Mouse (Mus musculus) stomach, embryonic 16.5 days (tissue): ENCODE measurements around the gene March6. TPM values are rescaled to one million over a fixed set of nuclear protein-coding genes. Genes with fewer than 3 reads are reported as not detected.

ENCODE experiments used
- ATAC-seq: fragments of 200-750 bp; cut with Nextera tagmentation; 2 replicates; pipeline ENCODE4 v1.8.0; 2017; ENCODE audit warnings: moderate number of reproducible peaks, moderate TSS enrichment; ENCODE audit not compliant: insufficient read depth, low FRiP score
- H3K27ac ChIP-seq: fragments of 300-500 bp; sonication (generic); 2 replicates; pipeline ENCODE4 v1.5.1; 2014; ENCODE audit warnings: low read length
- H3K27me3 ChIP-seq: fragments of 300-500 bp; sonication (generic); 2 replicates; pipeline ENCODE4 v1.6.1; 2014; ENCODE audit warnings: low read length, control low read depth, mixed read lengths; ENCODE audit not compliant: control insufficient read depth, insufficient read depth
- H3K36me3 ChIP-seq: fragments of 300-500 bp; sonication (generic); 2 replicates; pipeline ENCODE4 v1.6.1; 2014; ENCODE audit warnings: low read length; ENCODE audit not compliant: control insufficient read depth, insufficient read depth
- H3K4me1 ChIP-seq: fragments of 300-500 bp; sonication (generic); 2 replicates; pipeline ENCODE4 v1.6.1; 2014; ENCODE audit warnings: low read length, control low read depth, mixed read lengths; ENCODE audit not compliant: control insufficient read depth, insufficient read depth
- H3K4me2 ChIP-seq: fragments of 300-500 bp; sonication (generic); 2 replicates; pipeline ENCODE4 v1.6.1; 2014; ENCODE audit warnings: low read depth, low read length, mixed read lengths
- H3K4me3 ChIP-seq: fragments of 300-500 bp; sonication (generic); replicated peaks from 2 replicates; pipeline ENCODE4 v1.5.1; 2014; ENCODE audit warnings: mild to moderate bottlenecking, low read length
- H3K9ac ChIP-seq: fragments of 300-500 bp; sonication (generic); 2 replicates; pipeline ENCODE4 v1.6.1; 2014; ENCODE audit warnings: low read length
- H3K9me3 ChIP-seq: fragments of 300-500 bp; sonication (generic); replicated peaks from 2 replicates; pipeline ENCODE4 v1.6.1; 2016; ENCODE audit warnings: low read length, control low read depth; ENCODE audit not compliant: control insufficient read depth
- WGBS: fragments of 180-500 bp; shearing (Covaris S2); extraction: QIAGEN DNeasy Blood & Tissue Kit; methylation state at CpG from one replicate; pipeline ENCODE4 v1.1.7; 2014; 5-methylcytosine and 5-hydroxymethylcytosine counted together
- polyA plus RNA-seq: library from polyadenylated mRNA; unstranded; fragments of >200 nt; fragmentation: Nextera tagmentation; extraction: Ambion mirVana; gene quantifications from 2 replicates; pipeline ENCODE4 v1.2.1, GENCODE M21; 2015

March6 gene
- polyA plus RNA-seq, 1 experiment from 2014 or later: 30.2 TPM

DNA sequence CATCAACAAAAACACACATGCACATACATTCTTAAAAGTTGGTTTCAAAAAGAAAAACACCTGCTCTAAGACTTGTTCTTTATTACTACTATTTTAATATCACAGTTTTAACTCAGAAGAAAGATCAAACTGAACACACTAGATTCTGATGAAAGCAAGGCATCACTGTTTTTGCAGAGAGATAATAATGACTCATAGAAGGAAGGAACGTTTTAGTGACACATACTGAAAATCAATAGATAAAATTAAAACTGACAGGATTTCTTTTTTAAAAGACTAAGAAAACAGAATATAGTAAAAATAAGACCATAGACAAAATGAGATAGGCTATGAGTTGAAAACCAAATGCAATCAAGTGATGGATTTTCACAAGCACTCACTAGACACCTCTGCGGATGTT lies 25.8 kb downstream of the March6 start:
- no peak for ATAC-seq
- WGBS: 72% methylated on average over 2 of the region's 2 CpGs
- no peak overlapping the region for H3K4me2 ChIP-seq
- no peak overlapping the region for H3K27ac ChIP-seq
- H3K4me1 ChIP-seq: no peaks in the 10 kb centered on the region
- no peaks in the 10 kb centered on the region for H3K9me3 ChIP-seq
- no peaks in the 10 kb centered on the region for H3K36me3 ChIP-seq
- H3K27me3 ChIP-seq: no peaks in the 10 kb centered on the region
- H3K4me3 ChIP-seq: no peak overlapping the region
- no peak overlapping the region for H3K9ac ChIP-seq

DNA sequence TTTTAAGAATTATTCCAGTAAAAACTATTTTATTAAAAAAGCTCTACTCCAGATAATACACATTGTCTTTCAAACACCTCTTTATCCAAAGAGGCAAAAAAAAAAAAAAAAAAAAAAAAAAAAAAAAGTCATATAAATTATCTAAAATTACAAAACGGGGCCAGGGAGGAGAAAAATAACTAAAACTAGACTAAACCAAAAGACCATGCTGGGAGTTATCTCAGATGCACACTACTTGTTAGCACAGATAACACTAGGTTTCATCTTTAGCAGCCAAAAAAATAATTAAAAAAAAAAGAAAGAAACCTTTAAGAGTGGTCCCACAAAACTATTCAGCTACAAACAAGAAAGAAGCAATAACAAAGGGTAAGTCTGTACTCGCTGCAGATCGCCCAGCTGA lies 27.4 kb downstream of the March6 start:
- no peaks in the 10 kb centered on the region for H3K4me1 ChIP-seq
- H3K27me3 ChIP-seq: no peaks in the 10 kb centered on the region
- H3K9me3 ChIP-seq: no peaks in the 10 kb centered on the region
- no peak overlapping the region for H3K27ac ChIP-seq
- ATAC-seq: no peak
- 84% methylated on average over 3 of the region's 3 CpGs for WGBS
- H3K4me2 ChIP-seq: no peak overlapping the region
- H3K4me3 ChIP-seq: no peak overlapping the region
- H3K9ac ChIP-seq: no peak overlapping the region
- peaks cover 4% of the 10 kb centered on the region; the same call in 1 of the 2 replicates for H3K36me3 ChIP-seq

DNA sequence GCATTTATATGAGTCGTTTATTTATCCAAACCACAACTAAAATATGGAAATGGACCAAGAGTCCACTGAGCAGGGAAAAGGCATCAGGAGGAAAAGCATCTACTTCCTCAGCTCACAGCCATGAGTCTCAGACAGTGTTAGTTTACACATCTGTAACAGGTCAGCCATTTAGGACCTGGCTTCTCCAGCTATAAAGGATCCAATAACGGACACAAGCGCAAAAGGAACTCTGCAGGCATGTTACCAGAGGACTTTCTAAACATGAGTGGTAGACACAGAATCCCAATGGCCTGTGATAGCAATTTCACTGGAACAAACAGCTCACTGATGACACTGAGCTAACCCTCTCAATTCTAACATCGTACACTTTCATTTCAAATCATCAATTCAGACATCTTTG lies 27.9 kb downstream of the March6 start:
- no peaks in the 10 kb centered on the region for H3K27me3 ChIP-seq
- H3K9ac ChIP-seq: no peak overlapping the region
- H3K4me2 ChIP-seq: no peak overlapping the region
- H3K27ac ChIP-seq: no peak overlapping the region
- H3K36me3 ChIP-seq: peaks cover 4% of the 10 kb centered on the region; the same call in 1 of the 2 replicates
- H3K4me3 ChIP-seq: no peak overlapping the region
- no peak for ATAC-seq
- no peaks in the 10 kb centered on the region for H3K4me1 ChIP-seq
- no peaks in the 10 kb centered on the region for H3K9me3 ChIP-seq
- WGBS: 89% methylated on average over 4 of the region's 4 CpGs

DNA sequence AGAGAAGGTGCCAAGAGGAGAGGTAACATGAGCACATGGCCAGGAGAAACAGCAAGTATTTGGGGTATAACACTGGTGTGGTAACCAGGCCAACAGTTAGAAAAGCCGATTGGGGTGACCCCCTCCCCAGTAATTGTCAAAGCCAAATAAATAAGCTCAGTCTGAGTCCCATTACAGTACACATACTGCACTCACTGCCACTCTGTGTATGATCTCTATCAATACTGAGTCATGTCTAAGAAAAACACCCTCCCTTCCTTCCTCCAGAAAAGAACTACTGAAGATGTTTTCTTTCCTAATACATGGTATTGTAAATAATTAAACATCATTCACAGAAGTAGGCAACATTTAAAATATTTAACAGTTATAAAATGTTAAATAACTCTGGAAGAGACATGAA lies 28.5 kb downstream of the March6 start:
- H3K4me3 ChIP-seq: no peak overlapping the region
- H3K27me3 ChIP-seq: no peaks in the 10 kb centered on the region
- no peak overlapping the region for H3K4me2 ChIP-seq
- H3K36me3 ChIP-seq: peaks cover 4% of the 10 kb centered on the region; the same call in 1 of the 2 replicates
- 90% methylated on average over 1 of the region's 1 CpGs for WGBS
- H3K27ac ChIP-seq: no peak overlapping the region
- ATAC-seq: no peak
- no peaks in the 10 kb centered on the region for H3K4me1 ChIP-seq
- H3K9me3 ChIP-seq: no peaks in the 10 kb centered on the region
- H3K9ac ChIP-seq: no peak overlapping the region

DNA sequence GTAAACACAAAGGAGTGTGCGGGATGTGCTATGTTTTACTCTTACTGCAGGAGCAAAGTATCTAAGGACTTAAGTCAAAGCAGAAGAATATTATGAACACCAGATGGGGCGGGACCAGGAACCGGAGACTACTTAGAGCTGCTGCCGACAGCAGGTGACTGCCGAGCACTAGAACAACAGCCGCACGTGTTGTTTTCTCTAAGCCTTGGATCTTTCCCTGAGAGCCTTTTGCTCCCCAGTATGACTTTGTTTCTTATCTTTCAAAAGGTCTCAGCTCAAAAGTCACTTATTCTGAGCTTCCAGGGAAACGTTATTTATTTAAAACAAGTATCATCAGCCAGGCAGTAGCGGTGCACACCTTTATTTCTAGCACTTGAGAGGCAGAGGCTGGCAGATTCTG lies 36.0 kb downstream of the March6 start:
- H3K27me3 ChIP-seq: no peaks in the 10 kb centered on the region
- no peak overlapping the region for H3K4me3 ChIP-seq
- H3K4me2 ChIP-seq: no peak overlapping the region
- H3K27ac ChIP-seq: no peak overlapping the region
- 92% methylated on average over 9 of the region's 9 CpGs for WGBS
- ATAC-seq: no peak
- H3K4me1 ChIP-seq: no peaks in the 10 kb centered on the region
- no peaks in the 10 kb centered on the region for H3K9me3 ChIP-seq
- peaks cover 33% of the 10 kb centered on the region for H3K36me3 ChIP-seq
- no peak overlapping the region for H3K9ac ChIP-seq

DNA sequence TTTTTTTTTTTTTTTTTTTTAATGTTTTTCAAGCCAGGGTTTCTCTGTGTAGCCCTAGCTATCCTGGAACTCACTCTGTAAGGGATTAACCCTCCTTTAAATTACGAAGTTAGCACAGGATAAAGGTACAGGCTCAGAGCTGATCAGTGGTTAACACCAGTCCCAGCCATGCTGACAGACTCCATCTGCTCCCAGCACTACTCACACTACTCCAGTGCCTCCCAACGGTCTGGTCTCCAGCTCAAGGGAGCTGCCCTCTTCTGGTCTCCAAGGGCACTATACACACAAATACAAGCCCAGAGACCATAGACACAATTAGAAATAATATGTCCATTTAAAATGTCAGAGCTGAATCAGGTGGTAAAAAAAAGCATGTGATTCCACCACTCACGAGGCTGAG lies 36.5 kb downstream of the March6 start:
- no peak overlapping the region for H3K4me3 ChIP-seq
- H3K27me3 ChIP-seq: no peaks in the 10 kb centered on the region
- H3K9ac ChIP-seq: no peak overlapping the region
- no peak overlapping the region for H3K27ac ChIP-seq
- no peak for ATAC-seq
- no peak overlapping the region for H3K4me2 ChIP-seq
- no peaks in the 10 kb centered on the region for H3K4me1 ChIP-seq
- H3K36me3 ChIP-seq: peaks cover 31% of the 10 kb centered on the region
- no peaks in the 10 kb centered on the region for H3K9me3 ChIP-seq
- 79% methylated on average over 3 of the region's 3 CpGs for WGBS

DNA sequence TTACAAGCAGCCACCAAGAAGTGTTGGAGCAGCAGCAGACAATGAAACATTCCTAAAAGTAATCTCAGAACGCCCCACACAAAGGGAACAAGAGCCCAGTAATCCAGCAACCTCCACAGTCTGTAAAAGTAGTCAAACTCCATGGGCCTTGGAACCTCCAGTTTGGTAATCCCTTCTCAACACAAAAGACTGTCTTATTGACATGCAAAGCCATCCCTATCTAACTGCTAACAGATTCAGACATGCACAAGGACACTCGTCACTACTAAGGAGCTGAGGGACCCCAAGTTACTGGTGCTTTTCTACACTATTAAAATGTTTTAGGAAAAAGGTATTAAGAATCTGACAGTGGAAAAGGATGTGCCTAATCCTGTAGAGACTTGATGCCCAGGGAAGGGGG lies 43.4 kb downstream of the March6 start:
- no peak overlapping the region for H3K27ac ChIP-seq
- no peak overlapping the region for H3K9ac ChIP-seq
- H3K27me3 ChIP-seq: no peaks in the 10 kb centered on the region
- 87% methylated on average over 2 of the region's 2 CpGs for WGBS
- no peak for ATAC-seq
- H3K4me2 ChIP-seq: no peak overlapping the region
- H3K4me1 ChIP-seq: no peaks in the 10 kb centered on the region
- no peak overlapping the region for H3K4me3 ChIP-seq
- no peaks in the 10 kb centered on the region for H3K9me3 ChIP-seq
- H3K36me3 ChIP-seq: peaks cover 18% of the 10 kb centered on the region; the same call in 1 of the 2 replicates

DNA sequence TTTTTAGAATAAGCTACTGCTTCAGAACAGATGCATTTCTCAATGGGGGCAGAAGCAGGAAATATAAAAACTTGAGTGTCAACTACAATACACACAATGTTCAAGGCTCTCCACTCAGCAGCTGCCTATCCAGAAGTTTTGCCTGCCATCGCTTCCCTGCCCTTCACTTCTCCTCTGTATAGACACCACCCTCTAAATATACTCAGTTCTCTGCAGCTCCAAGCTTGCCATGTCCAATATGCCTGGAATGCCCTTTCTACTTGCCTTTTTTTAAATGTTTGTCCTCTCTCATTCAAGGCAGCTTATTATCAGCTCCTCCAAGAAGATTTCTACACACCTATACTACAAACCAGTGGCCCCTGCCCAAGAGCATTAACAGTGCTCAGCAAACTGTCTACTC lies 54.2 kb downstream of the March6 start:
- H3K36me3 ChIP-seq: peaks cover 22% of the 10 kb centered on the region
- no peaks in the 10 kb centered on the region for H3K27me3 ChIP-seq
- H3K9ac ChIP-seq: no peak overlapping the region
- no peaks in the 10 kb centered on the region; the same call in 1 of the 2 replicates for H3K4me1 ChIP-seq
- no peak overlapping the region for H3K27ac ChIP-seq
- no peaks in the 10 kb centered on the region for H3K9me3 ChIP-seq
- ATAC-seq: no peak
- H3K4me2 ChIP-seq: no peak overlapping the region
- H3K4me3 ChIP-seq: no peak overlapping the region
- 79% methylated on average over 1 of the region's 1 CpGs for WGBS

DNA sequence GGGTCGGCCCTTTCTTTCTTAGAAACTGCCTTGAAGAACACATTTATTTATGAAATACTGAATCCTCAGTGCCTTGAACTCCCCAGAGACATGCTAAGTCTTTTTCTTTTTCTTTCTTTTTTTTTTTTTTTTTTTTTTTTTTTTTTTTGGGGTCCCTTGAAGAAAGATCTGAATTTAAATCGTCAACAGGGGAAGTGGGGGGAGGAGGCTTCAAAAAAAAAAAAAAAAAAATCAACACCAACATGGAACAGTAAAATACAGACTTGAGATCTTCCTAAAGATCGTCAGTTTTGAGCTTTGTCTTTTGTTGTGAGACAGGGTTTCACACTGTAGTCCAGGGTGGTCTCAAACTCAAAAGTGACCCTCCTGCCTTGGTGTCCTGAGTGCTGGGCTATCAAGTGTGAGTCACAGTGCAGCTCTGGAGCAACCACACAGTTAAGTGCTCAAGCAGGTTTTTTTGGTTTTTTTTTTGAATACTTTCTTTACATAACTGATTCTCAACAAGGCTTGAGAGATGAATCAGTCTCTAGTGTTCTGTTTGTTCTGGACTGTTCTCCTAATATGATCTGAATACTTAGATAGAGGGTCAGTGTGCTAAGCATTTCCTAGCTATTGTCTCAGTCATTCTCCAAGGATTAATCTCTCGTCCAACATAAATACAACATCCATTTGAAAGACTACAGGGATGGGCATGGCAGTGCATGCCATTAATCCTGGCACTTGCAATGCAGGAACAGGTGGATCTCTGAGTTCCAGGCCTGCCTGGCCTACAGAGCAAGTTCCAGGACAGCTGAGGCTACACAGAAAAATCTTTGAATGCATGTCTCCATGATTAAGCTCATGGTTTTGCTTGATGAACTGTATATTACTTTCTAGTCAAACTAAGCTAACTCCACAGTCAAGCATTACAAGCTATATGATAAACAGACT lies 57.9 kb downstream of the March6 start:
- ATAC-seq: peak; percentile 29; the same call in 1 of the 2 replicates
- H3K4me2 ChIP-seq: no peak overlapping the region
- H3K27me3 ChIP-seq: no peaks in the 10 kb centered on the region
- no peak overlapping the region for H3K27ac ChIP-seq
- H3K9ac ChIP-seq: no peak overlapping the region
- no peaks in the 10 kb centered on the region; the same call in 1 of the 2 replicates for H3K4me1 ChIP-seq
- no peaks in the 10 kb centered on the region for H3K9me3 ChIP-seq
- no peak overlapping the region for H3K4me3 ChIP-seq
- H3K36me3 ChIP-seq: peaks cover 9% of the 10 kb centered on the region; the same call in 1 of the 2 replicates
- WGBS: 58% methylated on average over 4 of the region's 4 CpGs
